In the genomic region with DNA sequence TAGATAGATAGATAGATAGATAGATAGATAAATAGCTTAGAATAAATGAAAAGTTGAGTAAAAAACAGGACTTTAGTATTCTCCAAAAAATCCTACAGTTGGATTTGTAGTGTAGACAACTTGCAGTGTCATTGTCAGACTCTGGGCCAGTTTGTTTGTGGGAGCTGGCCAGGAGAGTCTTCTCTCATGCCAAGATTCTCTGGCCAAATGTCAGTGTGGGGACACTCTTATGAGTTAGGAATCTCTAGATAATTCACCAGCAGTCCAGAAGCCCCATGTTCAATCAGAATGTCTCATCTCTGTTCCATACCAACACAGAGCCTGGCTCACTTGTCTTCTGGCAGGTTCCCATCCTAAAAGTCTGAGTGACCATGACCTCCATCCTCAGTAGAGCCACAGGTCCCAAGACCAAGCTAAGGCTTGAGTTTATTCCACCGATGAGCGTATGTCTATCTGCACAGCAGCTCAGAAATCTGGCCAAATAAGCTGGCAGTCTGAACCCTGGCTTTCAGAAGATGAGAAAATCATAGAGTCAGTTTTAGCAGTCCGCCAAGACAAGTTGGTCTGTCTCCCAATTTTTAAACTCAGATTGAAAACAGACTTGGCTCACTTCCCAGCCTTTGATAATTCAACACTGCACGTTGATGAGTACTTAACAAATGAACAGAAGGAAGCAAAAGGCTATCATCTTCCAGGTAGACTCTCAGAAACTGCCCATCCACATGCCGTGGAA, we compare ENCODE assay signal across 14 mouse cellular contexts.
A peak's percentile ranks its signal among the peaks of the same experiment; 100 is the strongest.
DNase-seq lines count a peak whose midpoint lies in the region; ATAC-seq and TF ChIP-seq lines count a peak whose summit lies in the region.
"Had no signal": no experiment of that assay in that cellular context is flagged by ENCODE, and none has a peak within 500 bp of the region (broad histone marks: within the 10 kb centered on the region; RNA-seq: fewer than 3 reads in every experiment).

No protein-coding gene starts in this region.

- H3K36me3 ChIP-seq in forebrain, postnatal 0 days (ENCODE audit: insufficient read depth), result no peaks in the 10 kb centered on the region
- no peaks in the 10 kb centered on the region for H3K36me3 ChIP-seq in forebrain, embryonic 11.5 days (ENCODE audit: control insufficient read depth, insufficient read depth, low read length)
- no peaks in the 10 kb centered on the region for H3K36me3 ChIP-seq in liver, adult 2 months (ENCODE audit: control insufficient read depth, insufficient read depth, low read length)
- H3K36me3 ChIP-seq in liver, embryonic 12.5 days, result no peaks in the 10 kb centered on the region
- H3K36me3 ChIP-seq: G1E; heart, embryonic 13.5 days; hindbrain, embryonic 13.5 days; limb, embryonic 15.5 days had no signal

- no peak overlapping the region for H3K27ac ChIP-seq in forebrain, postnatal 0 days (ENCODE audit: low read depth, low read length)
- no peak overlapping the region for H3K27ac ChIP-seq in forebrain, embryonic 11.5 days (ENCODE audit: low read depth, low read length)
- no peak overlapping the region for H3K27ac ChIP-seq in liver, adult 2 months (replicated peaks; ENCODE audit: insufficient read depth, low read depth, low read length)
- no peak overlapping the region for H3K27ac ChIP-seq in liver, embryonic 12.5 days
- H3K27ac ChIP-seq: gastrocnemius, adult 2 months; heart, embryonic 13.5 days; hindbrain, embryonic 13.5 days; limb, embryonic 15.5 days had no signal

- H3K79me2 ChIP-seq in liver, adult 2 months (ENCODE audit: control insufficient read depth, insufficient read depth, low read length), result no peaks in the 10 kb centered on the region

- TF ChIP-seq POLR2A in liver, adult 2 months (IDR thresholded peaks at IDR 0.05; ENCODE audit: extremely low read depth, insufficient read depth, low read length), result no peak
- no peak for TF ChIP-seq POLR2A in brain, embryonic 14.5 days (IDR thresholded peaks at IDR 0.05; ENCODE audit: borderline replicate concordance, extremely low read depth, insufficient read depth, insufficient read length, poor library complexity, severe bottlenecking)

- no peak for TF ChIP-seq CTCF in forebrain, postnatal 0 days (IDR thresholded peaks at IDR 0.05; ENCODE audit: low read depth)
- no peak for TF ChIP-seq CTCF in liver, adult 2 months (IDR thresholded peaks at IDR 0.05; ENCODE audit: low read depth, low read length)
- no peak for TF ChIP-seq CTCF in brain, embryonic 14.5 days (IDR thresholded peaks at IDR 0.05; ENCODE audit: borderline replicate concordance, extremely low read depth, insufficient read depth, insufficient read length)

- no peaks in the 10 kb centered on the region for H3K27me3 ChIP-seq in forebrain, postnatal 0 days (ENCODE audit: insufficient read depth, low read length)
- H3K27me3 ChIP-seq in forebrain, embryonic 11.5 days (ENCODE audit: control insufficient read depth, insufficient read depth, low read length), result no peaks in the 10 kb centered on the region
- peaks cover 2% of the 10 kb centered on the region; the same call in 1 of the 2 replicates for H3K27me3 ChIP-seq in liver, adult 2 months (ENCODE audit: control insufficient read depth, insufficient read depth, low read length)
- no peaks in the 10 kb centered on the region for H3K27me3 ChIP-seq in liver, embryonic 12.5 days (replicated peaks)
- H3K27me3 ChIP-seq: heart, embryonic 13.5 days; hindbrain, embryonic 13.5 days; limb, embryonic 15.5 days had no signal

- DNase-seq in forebrain, postnatal 0 days, result peak; percentile 76
- DNase-seq in forebrain, embryonic 11.5 days (ENCODE audit: low spot score), result no peak
- DNase-seq in liver, adult 2 months (ENCODE audit: extremely low read depth, low read depth, low spot score), result peak; percentile 67
- DNase-seq in brain, embryonic 14.5 days (ENCODE audit: low read depth), result peak; percentile 79
- peak; percentile 71 to 80 for DNase-seq in cerebellum, postnatal 10 days
- no peak for DNase-seq in right cerebral cortex, adult 2 months (ENCODE audit: low spot score in 2 of 2)
- DNase-seq: gastrocnemius, adult 2 months; thymus, postnatal 25 days had no signal

- no peak overlapping the region for H3K4me2 ChIP-seq in forebrain, postnatal 0 days (ENCODE audit: low read depth)
- no peak overlapping the region for H3K4me2 ChIP-seq in forebrain, embryonic 11.5 days (ENCODE audit: low read depth, low read length, severe bottlenecking)
- H3K4me2 ChIP-seq in liver, embryonic 12.5 days, result no peak overlapping the region
- H3K4me2 ChIP-seq: heart, embryonic 13.5 days; hindbrain, embryonic 13.5 days; limb, embryonic 15.5 days had no signal

- peaks cover 4% of the 10 kb centered on the region; the same call in 1 of the 2 replicates for H3K4me1 ChIP-seq in forebrain, postnatal 0 days (ENCODE audit: insufficient read depth)
- no peaks in the 10 kb centered on the region for H3K4me1 ChIP-seq in forebrain, embryonic 11.5 days (replicated peaks; ENCODE audit: control insufficient read depth, insufficient read depth, low read length)
- H3K4me1 ChIP-seq in liver, adult 2 months (ENCODE audit: control insufficient read depth, insufficient read depth, low read length), result peaks cover 2% of the 10 kb centered on the region
- H3K4me1 ChIP-seq in liver, embryonic 12.5 days, result no peaks in the 10 kb centered on the region

- no peak overlapping the region for H3K4me3 ChIP-seq in forebrain, postnatal 0 days (ENCODE audit: low read depth, low read length)
- H3K4me3 ChIP-seq in forebrain, embryonic 11.5 days (ENCODE audit: low read depth, low read length), result no peak overlapping the region
- no peak overlapping the region for H3K4me3 ChIP-seq in liver, adult 2 months (ENCODE audit: insufficient read depth, low read depth, low read length)
- no peak overlapping the region for H3K4me3 ChIP-seq in liver, embryonic 12.5 days
- H3K4me3 ChIP-seq: gastrocnemius, adult 2 months; heart, embryonic 13.5 days; hindbrain, embryonic 13.5 days; limb, embryonic 15.5 days had no signal

- ATAC-seq in forebrain, postnatal 0 days, result no peak
- ATAC-seq in forebrain, embryonic 11.5 days (replicated peaks; ENCODE audit: low FRiP score), result no peak
- ATAC-seq in liver, embryonic 12.5 days, result no peak
- ATAC-seq in granulocyte monocyte progenitor cell, adult 5-6 weeks (replicated peaks; ENCODE audit: poor library complexity, severe bottlenecking), result no peak

- H3K9me3 ChIP-seq in forebrain, postnatal 0 days (ENCODE audit: low read length), result no peaks in the 10 kb centered on the region
- H3K9me3 ChIP-seq in forebrain, embryonic 11.5 days (ENCODE audit: control insufficient read depth, low read length), result no peaks in the 10 kb centered on the region
- H3K9me3 ChIP-seq in liver, embryonic 12.5 days (replicated peaks), result no peaks in the 10 kb centered on the region
- H3K9me3 ChIP-seq: heart, embryonic 13.5 days; hindbrain, embryonic 13.5 days; limb, embryonic 15.5 days had no signal

- 41% methylated on average over 5 of the region's 5 CpGs for WGBS in forebrain, postnatal 0 days
- 89% methylated on average over 5 of the region's 5 CpGs for WGBS in forebrain, embryonic 11.5 days
- WGBS in liver, adult 2 months, result 39% methylated on average over 5 of the region's 5 CpGs
- WGBS in liver, embryonic 12.5 days (ENCODE audit: insufficient replicate concordance), result 73% methylated on average over 5 of the region's 5 CpGs

- H3K9ac ChIP-seq in forebrain, postnatal 0 days, result no peak overlapping the region
- H3K9ac ChIP-seq in forebrain, embryonic 11.5 days (ENCODE audit: low read length), result no peak overlapping the region
- no peak overlapping the region for H3K9ac ChIP-seq in liver, adult 2 months (ENCODE audit: low read depth, low read length)
- no peak overlapping the region for H3K9ac ChIP-seq in liver, embryonic 12.5 days
- H3K9ac ChIP-seq: heart, embryonic 13.5 days; hindbrain, embryonic 13.5 days; limb, embryonic 15.5 days had no signal

Comparison
In these comparisons a context has a peak if more than half of its experiments do, and no peak if none do; other contexts are left out.
1. DNase-seq: peak in forebrain, postnatal 0 days (single experiment), liver, adult 2 months (single experiment), brain, embryonic 14.5 days (single experiment) and cerebellum, postnatal 10 days (2 of 2); none in forebrain, embryonic 11.5 days (single experiment) and right cerebral cortex, adult 2 months (0 of 2).